Mouse (Mus musculus): Measurements from ENCODE around the gene Gm10192. TPM values are rescaled to one million over a fixed set of nuclear protein-coding genes. Genes with fewer than 3 reads are reported as not detected.
"Not testable (repeated sequence)": the region's sequence is repeated elsewhere in the genome, so short reads cannot be mapped to it uniquely, and the experiment has no call there.

The Gm10192 gene
- polyA plus RNA-seq (2012; rRNA removed) = not detected in 2 replicates

GRCm38 (mm10) chr4:97183066-97183465 is at the start of gene Gm10192:
Gene Gm10192 (minus strand): TSS chr4:97183166.
- H3K4me1 ChIP-seq (ENCODE audit: control insufficient read depth, insufficient read depth, low read length); H3K4me3 ChIP-seq (replicated peaks; ENCODE audit: extremely low read depth, low read depth, low read length); DNase-seq: not testable (repeated sequence)

GRCm38 (mm10) chr4:97230411-97231104 is 47.6 kb upstream of the Gm10192 start:
- WGBS = 56% methylated on average over 5 of the region's 5 CpGs
- H3K4me3 ChIP-seq (replicated peaks; ENCODE audit: extremely low read depth, low read depth, low read length) = no peak overlapping the region
- H3K4me1 ChIP-seq (ENCODE audit: control insufficient read depth, insufficient read depth, low read length) = no peaks in the 10 kb centered on the region
- DNase-seq = no peak
- TF ChIP-seq CTCF (IDR thresholded peaks at IDR 0.05; ENCODE audit: insufficient read depth, low read length) (no peak), POLR2A (IDR thresholded peaks at IDR 0.05; ENCODE audit: borderline replicate concordance, extremely low read depth, low read depth, low read length) (no peak)

GRCm38 (mm10) chr4:97219701-97220100 is 36.7 kb upstream of the Gm10192 start:
- TF ChIP-seq POLR2A (IDR thresholded peaks at IDR 0.05; ENCODE audit: borderline replicate concordance, extremely low read depth, low read depth, low read length) = no peak
- no peak for TF ChIP-seq CTCF (IDR thresholded peaks at IDR 0.05; ENCODE audit: insufficient read depth, low read length)
- Histone ChIP-seq H3K4me3 (replicated peaks; ENCODE audit: extremely low read depth, low read depth, low read length) (no peak overlapping the region), H3K4me1 (ENCODE audit: control insufficient read depth, insufficient read depth, low read length) (no peaks in the 10 kb centered on the region)
- no peak for DNase-seq
- WGBS = 98% methylated on average over 2 of the region's 2 CpGs

- Histone ChIP-seq H3K4me3 (replicated peaks; ENCODE audit: extremely low read depth, low read depth, low read length) (no peak overlapping the region), H3K4me1 (ENCODE audit: control insufficient read depth, insufficient read depth, low read length) (no peaks in the 10 kb centered on the region)
- DNase-seq = no peak
- 82% methylated on average over 1 of the region's 1 CpGs for WGBS
- TF ChIP-seq CTCF (IDR thresholded peaks at IDR 0.05; ENCODE audit: insufficient read depth, low read length) = no peak
- no peak for TF ChIP-seq POLR2A (IDR thresholded peaks at IDR 0.05; ENCODE audit: borderline replicate concordance, extremely low read depth, low read depth, low read length)
These were observed 34.9 kb upstream of the Gm10192 start for GRCm38 (mm10) chr4:97217906-97218305.

- Histone ChIP-seq H3K4me3 (replicated peaks; ENCODE audit: extremely low read depth, low read depth, low read length) (no peak overlapping the region), H3K4me1 (ENCODE audit: control insufficient read depth, insufficient read depth, low read length) (no peaks in the 10 kb centered on the region)
- no peak for DNase-seq
- no peak for TF ChIP-seq POLR2A (IDR thresholded peaks at IDR 0.05; ENCODE audit: borderline replicate concordance, extremely low read depth, low read depth, low read length)
These were observed 29.5 kb upstream of the Gm10192 start for GRCm38 (mm10) chr4:97212514-97212913.

GRCm38 (mm10) chr4:97202986-97203385 is 20.0 kb upstream of the Gm10192 start:
- H3K4me3 ChIP-seq (replicated peaks; ENCODE audit: extremely low read depth, low read depth, low read length); H3K4me1 ChIP-seq (ENCODE audit: control insufficient read depth, insufficient read depth, low read length); DNase-seq: not testable (repeated sequence)
- WGBS = 59% methylated on average over 2 of the region's 2 CpGs

GRCm38 (mm10) chr4:97193176-97193575 is 10.2 kb upstream of the Gm10192 start:
- no peak for DNase-seq

GRCm38 (mm10) chr4:97192601-97193000 is 9.6 kb upstream of the Gm10192 start:
- Histone ChIP-seq H3K4me3 (replicated peaks; ENCODE audit: extremely low read depth, low read depth, low read length) (no peak overlapping the region), H3K4me1 (ENCODE audit: control insufficient read depth, insufficient read depth, low read length) (no peaks in the 10 kb centered on the region)
- no peak for DNase-seq
- 82% methylated on average over 2 of the region's 2 CpGs for WGBS
- TF ChIP-seq POLR2A (IDR thresholded peaks at IDR 0.05; ENCODE audit: borderline replicate concordance, extremely low read depth, low read depth, low read length) = no peak
- TF ChIP-seq CTCF (IDR thresholded peaks at IDR 0.05; ENCODE audit: insufficient read depth, low read length) = no peak

More at GRCm38 (mm10) chr4:97193176-97193575, 10.2 kb upstream of the Gm10192 start:
- Histone ChIP-seq H3K4me3 (replicated peaks; ENCODE audit: extremely low read depth, low read depth, low read length) (no peak overlapping the region), H3K4me1 (ENCODE audit: control insufficient read depth, insufficient read depth, low read length) (no peaks in the 10 kb centered on the region)
- WGBS = 50% methylated on average over 4 of the region's 4 CpGs
- no peak for TF ChIP-seq POLR2A (IDR thresholded peaks at IDR 0.05; ENCODE audit: borderline replicate concordance, extremely low read depth, low read depth, low read length)
- TF ChIP-seq CTCF (IDR thresholded peaks at IDR 0.05; ENCODE audit: insufficient read depth, low read length) = no peak

GRCm38 (mm10) chr4:97180396-97180795 is 2.6 kb downstream of the Gm10192 start:
- H3K4me3 ChIP-seq (replicated peaks; ENCODE audit: extremely low read depth, low read depth, low read length) = no peak overlapping the region
- no peak for TF ChIP-seq CTCF (IDR thresholded peaks at IDR 0.05; ENCODE audit: insufficient read depth, low read length)
- no peak for TF ChIP-seq POLR2A (IDR thresholded peaks at IDR 0.05; ENCODE audit: borderline replicate concordance, extremely low read depth, low read depth, low read length)
- WGBS = 70% methylated on average over 2 of the region's 2 CpGs
- H3K4me1 ChIP-seq (ENCODE audit: control insufficient read depth, insufficient read depth, low read length) = no peaks in the 10 kb centered on the region
- no peak for DNase-seq

GRCm38 (mm10) chr4:97156841-97157345 is 26.1 kb downstream of the Gm10192 start:
- H3K4me1 ChIP-seq (ENCODE audit: control insufficient read depth, insufficient read depth, low read length) = no peaks in the 10 kb centered on the region
- WGBS = 69% methylated on average over 10 of the region's 10 CpGs
- DNase-seq = no peak
- H3K4me3 ChIP-seq (replicated peaks; ENCODE audit: extremely low read depth, low read depth, low read length) = no peak overlapping the region
- TF ChIP-seq POLR2A (IDR thresholded peaks at IDR 0.05; ENCODE audit: borderline replicate concordance, extremely low read depth, low read depth, low read length) = no peak
- no peak for TF ChIP-seq CTCF (IDR thresholded peaks at IDR 0.05; ENCODE audit: insufficient read depth, low read length)
